Mouse (Mus musculus) liver, embryonic 13.5 days (tissue): Measurements from ENCODE around the gene Tet3. TPM values are rescaled to one million over a fixed set of nuclear protein-coding genes. Genes with fewer than 3 reads are reported as not detected.
"Not testable (repeated sequence)": the region's sequence is repeated elsewhere in the genome, so short reads cannot be mapped to it uniquely, and the experiment has no call there.

Experiments used
- ATAC-seq: fragments of 200-750 bp; cut with Nextera tagmentation; 2 replicates; pipeline ENCODE4 v1.8.0; 2017; ENCODE audit warnings: low read depth, mild to moderate bottlenecking, moderate number of reproducible peaks, moderate library complexity
- DNase-seq: peaks from one replicate; pipeline ENCODE4 v3.0.0; 2022
- H3K27ac ChIP-seq: fragments of 300-500 bp; sonication (generic); 2 replicates; pipeline ENCODE4 v1.5.1; 2015; ENCODE audit warnings: moderate library complexity, mild to moderate bottlenecking, inconsistent platforms
- H3K27me3 ChIP-seq: fragments of 300-500 bp; sonication (generic); 2 replicates; pipeline ENCODE4 v1.6.1; 2015; ENCODE audit warnings: mild to moderate bottlenecking, inconsistent platforms
- H3K36me3 ChIP-seq: fragments of 300-500 bp; sonication (generic); 2 replicates; pipeline ENCODE4 v1.6.1; 2015; ENCODE audit warnings: mild to moderate bottlenecking, inconsistent platforms
- H3K4me1 ChIP-seq: fragments of 300-500 bp; sonication (generic); replicated peaks from 2 replicates; pipeline ENCODE4 v1.6.1; 2015; ENCODE audit warnings: inconsistent platforms
- H3K4me2 ChIP-seq: fragments of 300-500 bp; sonication (generic); 2 replicates; pipeline ENCODE4 v1.6.1; 2015; ENCODE audit warnings: inconsistent platforms, mild to moderate bottlenecking, moderate library complexity
- H3K4me3 ChIP-seq: fragments of 300-500 bp; sonication (generic); replicated peaks from 2 replicates; pipeline ENCODE4 v1.5.1; 2015; ENCODE audit warnings: mild to moderate bottlenecking, inconsistent platforms
- H3K9ac ChIP-seq: fragments of 300-500 bp; sonication (generic); 2 replicates; pipeline ENCODE4 v1.6.1; 2015; ENCODE audit warnings: mild to moderate bottlenecking, inconsistent platforms
- H3K9me3 ChIP-seq: fragments of 300-500 bp; sonication (generic); replicated peaks from 2 replicates; pipeline ENCODE4 v1.6.1; 2016; ENCODE audit warnings: inconsistent platforms
- WGBS: fragments of 180-500 bp; shearing (Covaris S2); methylation state at CpG from one replicate; pipeline ENCODE4 v1.1.7; 2015; ENCODE audit not compliant: insufficient replicate concordance; 5-methylcytosine and 5-hydroxymethylcytosine counted together
- polyA plus RNA-seq: library from polyadenylated mRNA; unstranded; fragments of >200 nt; fragmentation: Nextera tagmentation; extraction: Ambion mirVana; gene quantifications from 2 replicates; pipeline ENCODE4 v1.2.1, GENCODE M21; 2015

Gene Tet3
- polyA plus RNA-seq, 1 experiment from 2014 or later: 10.4 TPM

- Histone ChIP-seq H3K9me3 (no peaks in the 10 kb centered on the region), H3K4me3 (no peak overlapping the region), H3K27ac (peak overlapping the region; percentile 99), H3K4me1 (peaks cover 62% of the 10 kb centered on the region), H3K9ac (peak overlapping the region; percentile 47), H3K36me3 (peaks cover 88% of the 10 kb centered on the region), H3K27me3 (no peaks in the 10 kb centered on the region), H3K4me2 (0 out of 2 replicates have a peak overlapping the region, but pooled peaks have one; percentile 18)
- 26% methylated on average over 7 of the region's 7 CpGs for WGBS
- ATAC-seq: peak; percentile 16
- DNase-seq: peak; percentile 74
Observed at GRCm38 (mm10) chr6:83356569-83357138, 102.2 kb downstream of the Tet3 start.

- ATAC-seq (no peak), DNase-seq (no peak)
- Histone ChIP-seq H3K4me1 (peaks cover 68% of the 10 kb centered on the region), H3K36me3 (peaks cover 81% of the 10 kb centered on the region), H3K27ac (peak overlapping the region; percentile 99), H3K27me3 (no peaks in the 10 kb centered on the region), H3K4me3 (no peak overlapping the region), H3K4me2 (0 out of 2 replicates have a peak overlapping the region, but pooled peaks have one; percentile 13), H3K9me3 (no peaks in the 10 kb centered on the region), H3K9ac (peak overlapping the region; percentile 34; the same call in 1 of the 2 replicates)
- WGBS: 77% methylated on average over 9 of the region's 9 CpGs
Observed at GRCm38 (mm10) chr6:83354856-83355781, 103.8 kb downstream of the Tet3 start.

- Histone ChIP-seq H3K4me1 (peaks cover 82% of the 10 kb centered on the region), H3K4me2 (peak overlapping the region; percentile 80), H3K9me3 (no peaks in the 10 kb centered on the region), H3K27me3 (no peaks in the 10 kb centered on the region), H3K4me3 (peak overlapping the region; percentile 83), H3K36me3 (peaks cover 61% of the 10 kb centered on the region), H3K9ac (peak overlapping the region; percentile 96), H3K27ac (peak overlapping the region; percentile 99)
- no peak for DNase-seq
- WGBS: 88% methylated on average over 24 of the region's 24 CpGs
- no peak for ATAC-seq
Observed at GRCm38 (mm10) chr6:83352666-83353410, 106.0 kb downstream of the Tet3 start.

GRCm38 (mm10) chr6:83351490-83352160, 107.3 kb downstream of the Tet3 start:
- Histone ChIP-seq H3K4me1 (peaks cover 81% of the 10 kb centered on the region), H3K27ac (peak overlapping the region; percentile 99), H3K36me3 (peaks cover 55% of the 10 kb centered on the region), H3K27me3 (no peaks in the 10 kb centered on the region), H3K9me3 (no peaks in the 10 kb centered on the region), H3K4me3 (peak overlapping the region; percentile 83), H3K4me2 (peak overlapping the region; percentile 80), H3K9ac (peak overlapping the region; percentile 96)
- WGBS: 14% methylated on average over 7 of the region's 7 CpGs
- ATAC-seq (peak; percentile 95), DNase-seq (peak; percentile 90)

- peak overlapping the region; percentile 80 for H3K4me2 ChIP-seq
- H3K36me3 ChIP-seq: peaks cover 49% of the 10 kb centered on the region
- H3K9me3 ChIP-seq: no peaks in the 10 kb centered on the region
- peak overlapping the region; percentile 96 for H3K9ac ChIP-seq
- 68% methylated on average over 16 of the region's 16 CpGs for WGBS
- H3K4me3 ChIP-seq: peak overlapping the region; percentile 83
- H3K4me1 ChIP-seq: peaks cover 76% of the 10 kb centered on the region
- DNase-seq (peak; percentile 29), ATAC-seq (no peak)
- H3K27me3 ChIP-seq: no peaks in the 10 kb centered on the region
- H3K27ac ChIP-seq: peak overlapping the region; percentile 99
Observed at GRCm38 (mm10) chr6:83350851-83351405, 108.0 kb downstream of the Tet3 start.

- peak overlapping the region; percentile 99 for H3K27ac ChIP-seq
- DNase-seq (no peak), ATAC-seq (no peak)
- H3K4me1 ChIP-seq: peaks cover 68% of the 10 kb centered on the region
- H3K9me3 ChIP-seq: no peaks in the 10 kb centered on the region
- WGBS: 69% methylated on average over 7 of the region's 7 CpGs
- H3K4me2 ChIP-seq: peak overlapping the region; percentile 80
- H3K9ac ChIP-seq: peak overlapping the region; percentile 96
- H3K4me3 ChIP-seq: peak overlapping the region; percentile 83
- no peaks in the 10 kb centered on the region for H3K27me3 ChIP-seq
- peaks cover 44% of the 10 kb centered on the region for H3K36me3 ChIP-seq
Observed at GRCm38 (mm10) chr6:83350172-83350571, 108.7 kb downstream of the Tet3 start.

- Histone ChIP-seq H3K4me2 (peak overlapping the region; percentile 80), H3K9ac (peak overlapping the region; percentile 96), H3K27me3 (no peaks in the 10 kb centered on the region), H3K4me3 (peak overlapping the region; percentile 83), H3K4me1 (peaks cover 61% of the 10 kb centered on the region), H3K27ac (peak overlapping the region; percentile 99), H3K9me3 (no peaks in the 10 kb centered on the region), H3K36me3 (peaks cover 38% of the 10 kb centered on the region)
- ATAC-seq: peak; percentile 77
- DNase-seq: peak; percentile 91
- WGBS: under 1% methylated on average over 53 of the region's 53 CpGs
Observed at GRCm38 (mm10) chr6:83349274-83349958, 109.5 kb downstream of the Tet3 start.

- H3K9me3 ChIP-seq: no peaks in the 10 kb centered on the region
- 39% methylated on average over 6 of the region's 6 CpGs for WGBS
- DNase-seq: no peak
- H3K27ac ChIP-seq: peak within 1 kb of the TSS; percentile 99
- ATAC-seq: no peak
- H3K4me1 ChIP-seq: peaks cover 55% of the 10 kb centered on the region
- H3K4me3 ChIP-seq: peak within 1 kb of the TSS; percentile 83
- peak within 1 kb of the TSS; percentile 80 for H3K4me2 ChIP-seq
- H3K36me3 ChIP-seq: peaks cover 38% of the 10 kb centered on the region
- peak within 1 kb of the TSS; percentile 96 for H3K9ac ChIP-seq
- H3K27me3 ChIP-seq: no peaks in the 10 kb centered on the region
Observed at GRCm38 (mm10) chr6:83348873-83349272, 110.0 kb downstream of the Tet3 start, which contains the start of gene Bola3. TSS of gene Bola3 (plus strand) at chr6:83349147.

GRCm38 (mm10) chr6:83347916-83348315, 111.0 kb downstream of the Tet3 start:
- peaks cover 46% of the 10 kb centered on the region for H3K4me1 ChIP-seq
- DNase-seq (no peak), ATAC-seq (no peak)
- H3K27me3 ChIP-seq: no peaks in the 10 kb centered on the region
- no peak overlapping the region for H3K4me3 ChIP-seq
- H3K9me3 ChIP-seq: no peaks in the 10 kb centered on the region
- peak overlapping the region; percentile 99 for H3K27ac ChIP-seq
- no peak overlapping the region for H3K9ac ChIP-seq
- H3K36me3 ChIP-seq: peaks cover 35% of the 10 kb centered on the region
- no peak overlapping the region for H3K4me2 ChIP-seq
- 74% methylated on average over 3 of the region's 3 CpGs for WGBS

- DNase-seq, ATAC-seq, H3K4me2 ChIP-seq, H3K9ac ChIP-seq, H3K27me3 ChIP-seq, H3K9me3 ChIP-seq, H3K4me3 ChIP-seq, H3K27ac ChIP-seq: not testable (repeated sequence)
- Histone ChIP-seq H3K36me3 (peaks cover 52% of the 10 kb centered on the region), H3K4me1 (peaks cover 22% of the 10 kb centered on the region)
- 81% methylated on average over 8 of the region's 8 CpGs for WGBS
Observed at GRCm38 (mm10) chr6:83345285-83345684, 113.6 kb downstream of the Tet3 start.
